Mouse (Mus musculus) bone marrow, adult 2 months (tissue): ENCODE data around the gene Mpst. TPM values are rescaled to one million over a fixed set of nuclear protein-coding genes. Genes with fewer than 3 reads are reported as not detected.
A peak's percentile ranks its signal among the peaks of the same experiment; 100 is the strongest.

ENCODE experiments used
- H3K27ac ChIP-seq: fragments of 200-500 bp; 2 replicates; pipeline ENCODE4 v1.5.1; 2012; ENCODE audit warnings: low read depth, mild to moderate bottlenecking, control low read depth, inconsistent platforms, low read length; ENCODE audit not compliant: control insufficient read depth, poor library complexity, insufficient read depth
- H3K4me1 ChIP-seq: fragments of 200-500 bp; 2 replicates; pipeline ENCODE4 v1.6.1; 2011; ENCODE audit warnings: low read length; ENCODE audit not compliant: control insufficient read depth, insufficient read depth
- H3K4me3 ChIP-seq: fragments of 200-500 bp; replicated peaks from 2 replicates; pipeline ENCODE3; 2011; ENCODE audit warnings: mild to moderate bottlenecking, low read depth, low read length, control low read depth; ENCODE audit not compliant: control insufficient read depth
- CTCF ChIP-seq: fragments of 200-500 bp; IDR thresholded peaks from 2 replicates; pipeline ENCODE4 v1.5.1; 2011; ENCODE audit warnings: low read length, control low read depth; ENCODE audit not compliant: control insufficient read depth, insufficient read depth
- POLR2A ChIP-seq: fragments of 200-500 bp; IDR thresholded peaks from 2 replicates; pipeline ENCODE4 v1.6.1; 2011; ENCODE audit warnings: low read depth, mild to moderate bottlenecking, control low read depth, low read length, borderline replicate concordance; ENCODE audit not compliant: control insufficient read depth
- WGBS: fragments of 180-500 bp; shearing (Covaris S2); methylation state at CpG from one replicate; pipeline ENCODE4 v1.1.7; 2018; 5-methylcytosine and 5-hydroxymethylcytosine counted together
- polyA plus RNA-seq: library from polyadenylated mRNA; stranded (reverse); fragments of >200 nt; gene quantifications from 2 replicates; pipeline ENCODE4 v1.2.4, GENCODE M21; 2011; ENCODE audit warnings: low replicate concordance; ENCODE audit not compliant: missing spikeins, insufficient read depth, insufficient read length

The Mpst gene
- polyA plus RNA-seq, result 49.5 and 50.1 TPM in 2 replicates

DNA sequence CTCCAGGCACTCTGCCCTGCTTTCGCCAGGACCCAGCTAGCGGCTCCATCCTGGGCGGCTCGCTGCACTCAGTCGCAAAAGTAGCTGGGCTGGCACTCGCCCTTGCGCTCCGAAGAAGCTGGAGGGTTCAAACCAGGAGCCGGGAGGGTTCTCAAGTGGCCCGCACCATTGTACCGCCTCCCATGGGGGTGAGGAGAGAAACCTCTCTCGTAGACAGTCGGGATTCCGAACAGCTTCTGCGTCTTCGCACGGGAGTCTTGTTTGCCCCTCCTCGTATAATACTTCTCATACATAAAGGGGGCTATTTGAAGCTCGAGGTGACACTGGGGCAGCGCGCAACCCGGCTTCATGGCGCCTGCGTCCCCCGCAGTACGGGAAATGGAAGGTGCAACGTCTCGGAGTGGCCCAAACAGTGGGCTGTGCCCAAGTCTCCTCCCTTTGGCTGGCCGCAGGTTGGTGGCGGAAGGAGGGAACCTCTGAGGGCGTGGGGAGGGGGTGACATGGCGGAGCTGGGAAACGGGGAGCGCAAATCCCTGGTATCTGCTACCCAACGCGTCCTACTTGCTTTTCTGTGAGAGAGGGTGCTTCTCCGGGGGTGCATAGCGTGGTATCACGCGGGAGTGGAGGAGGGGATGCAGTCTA lies at the start of gene Mpst:
TSS of gene Mpst (plus strand) at position 124 of the 642 bp plus-strand sequence.
- under 1% methylated on average over 40 of the region's 40 CpGs for WGBS
- Histone ChIP-seq H3K4me3 (peak within 1 kb of the TSS; percentile 91), H3K27ac (peak within 1 kb of the TSS; percentile 92), H3K4me1 (peaks cover 7% of the 10 kb centered on the region)
- TF ChIP-seq POLR2A (peak; percentile 91), CTCF (no peak)

DNA sequence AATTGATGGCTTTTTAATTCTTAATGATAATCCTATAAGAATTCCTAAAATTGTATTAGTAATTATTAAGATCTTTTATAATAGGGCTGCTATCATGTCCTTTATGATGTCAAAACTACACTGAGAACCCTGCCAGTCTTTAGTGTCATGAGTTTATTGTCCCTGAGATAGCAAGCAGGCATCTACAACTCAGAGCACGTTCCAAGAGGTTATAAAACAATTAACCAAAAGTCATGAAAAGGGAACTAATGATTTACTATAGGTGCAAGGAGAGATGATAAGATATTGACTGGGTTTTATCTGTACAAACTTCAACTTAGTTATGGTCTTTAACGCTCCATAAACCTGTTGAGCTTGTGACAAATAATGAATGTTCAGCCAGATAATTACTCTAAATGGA lies 40.3 kb upstream of the Mpst start:
- H3K27ac ChIP-seq, result no peak overlapping the region
- TF ChIP-seq CTCF (no peak), POLR2A (no peak)
- peaks cover 7% of the 10 kb centered on the region for H3K4me1 ChIP-seq
- 59% methylated on average over 2 of the region's 2 CpGs for WGBS
- H3K4me3 ChIP-seq, result no peak overlapping the region

DNA sequence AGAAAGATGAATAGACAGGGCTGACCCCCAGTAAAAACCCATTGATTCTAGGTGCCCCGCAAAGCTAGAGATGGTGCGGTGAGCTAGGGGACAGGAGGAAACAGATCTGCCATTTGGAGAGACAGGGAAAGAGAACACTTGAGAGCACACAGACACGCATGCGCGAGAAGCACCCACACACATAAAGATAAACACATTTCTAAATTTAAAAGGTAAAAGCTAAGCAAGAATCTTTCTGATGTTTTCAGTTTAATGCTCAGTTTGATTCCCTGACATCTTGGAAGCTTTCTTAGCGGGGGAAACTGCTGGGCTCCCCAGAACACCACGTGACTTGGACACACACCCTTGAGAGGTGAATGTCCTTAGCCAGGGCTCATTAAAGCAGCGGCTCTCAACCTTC lies 39.3 kb upstream of the Mpst start:
- 86% methylated on average over 8 of the region's 8 CpGs for WGBS
- Histone ChIP-seq H3K27ac (no peak overlapping the region), H3K4me1 (peaks cover 7% of the 10 kb centered on the region), H3K4me3 (no peak overlapping the region)
- TF ChIP-seq CTCF, result no peak
- TF ChIP-seq POLR2A, result no peak

DNA sequence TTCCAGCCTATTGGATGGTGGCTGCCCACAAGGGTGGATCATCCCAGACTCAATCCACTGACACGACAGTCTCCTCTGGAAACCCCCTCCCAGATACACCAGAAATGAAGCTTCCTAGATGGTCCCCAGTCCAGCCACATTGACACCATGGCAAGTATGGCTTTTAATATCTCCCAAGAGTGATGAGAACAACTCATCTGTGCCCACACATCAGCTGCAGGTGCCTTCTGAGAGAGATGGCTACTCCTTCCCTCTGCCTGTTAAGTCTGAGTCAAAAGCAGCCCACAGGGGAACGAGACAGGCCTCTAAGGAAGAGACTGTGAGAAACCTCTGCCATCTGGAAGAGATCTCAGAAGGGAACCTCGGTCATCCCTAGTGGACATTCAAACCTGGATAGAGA lies 38.4 kb upstream of the Mpst start:
- 32% methylated on average over 3 of the region's 3 CpGs for WGBS
- no peak for TF ChIP-seq CTCF
- no peak for TF ChIP-seq POLR2A
- H3K4me3 ChIP-seq, result no peak overlapping the region
- H3K27ac ChIP-seq, result peak overlapping the region; percentile 54; the same call in 1 of the 2 replicates
- peaks cover 7% of the 10 kb centered on the region for H3K4me1 ChIP-seq

DNA sequence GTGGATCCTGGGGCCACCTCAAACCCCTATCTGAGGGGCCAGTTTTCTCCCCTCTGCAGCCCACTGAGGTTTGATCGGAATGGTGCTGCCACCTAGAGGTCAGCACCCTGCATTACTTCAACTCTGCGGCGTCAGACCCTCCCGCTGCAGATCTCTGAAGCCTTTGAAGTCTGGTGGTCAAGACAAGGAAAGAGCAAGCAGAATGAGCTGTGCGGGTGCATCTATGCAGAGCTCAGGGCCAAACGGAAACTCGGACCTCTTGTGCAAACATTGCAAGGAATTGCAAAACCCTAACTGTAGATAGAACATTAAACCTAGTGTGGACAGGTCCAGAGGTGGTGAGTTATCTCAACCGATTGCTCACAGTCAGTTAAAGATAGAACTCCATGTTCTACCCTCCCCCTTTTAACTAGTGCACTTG lies 37.3 kb upstream of the Mpst start:
- peak overlapping the region; percentile 71 for H3K27ac ChIP-seq
- H3K4me1 ChIP-seq, result peaks cover 7% of the 10 kb centered on the region
- no peak for TF ChIP-seq POLR2A
- TF ChIP-seq CTCF, result peak; percentile 83
- H3K4me3 ChIP-seq, result no peak overlapping the region
- WGBS, result 3% methylated on average over 8 of the region's 8 CpGs

DNA sequence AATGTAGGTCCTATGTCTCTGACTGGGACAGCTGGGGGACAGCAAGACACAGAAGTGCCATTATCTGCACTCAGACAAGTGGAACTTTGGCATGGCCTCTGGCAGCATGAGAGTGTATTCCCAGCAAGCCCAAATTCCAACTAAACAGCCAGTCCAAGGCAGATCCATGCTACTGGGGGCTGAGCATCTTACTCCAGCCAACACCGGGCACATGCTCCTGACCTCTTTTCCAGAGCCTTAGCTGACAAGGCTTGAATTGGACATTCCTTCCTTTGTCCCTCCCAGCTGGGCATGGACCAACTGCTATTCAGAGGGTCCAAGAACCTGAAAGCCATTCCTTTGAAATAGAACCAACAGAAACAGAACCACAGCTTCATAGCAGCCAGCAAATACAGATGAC lies 36.6 kb upstream of the Mpst start:
- 83% methylated on average over 1 of the region's 1 CpGs for WGBS
- no peak overlapping the region for H3K4me3 ChIP-seq
- H3K27ac ChIP-seq, result peak overlapping the region; percentile 30; the same call in 1 of the 2 replicates
- peaks cover 7% of the 10 kb centered on the region for H3K4me1 ChIP-seq
- no peak for TF ChIP-seq CTCF
- no peak for TF ChIP-seq POLR2A

DNA sequence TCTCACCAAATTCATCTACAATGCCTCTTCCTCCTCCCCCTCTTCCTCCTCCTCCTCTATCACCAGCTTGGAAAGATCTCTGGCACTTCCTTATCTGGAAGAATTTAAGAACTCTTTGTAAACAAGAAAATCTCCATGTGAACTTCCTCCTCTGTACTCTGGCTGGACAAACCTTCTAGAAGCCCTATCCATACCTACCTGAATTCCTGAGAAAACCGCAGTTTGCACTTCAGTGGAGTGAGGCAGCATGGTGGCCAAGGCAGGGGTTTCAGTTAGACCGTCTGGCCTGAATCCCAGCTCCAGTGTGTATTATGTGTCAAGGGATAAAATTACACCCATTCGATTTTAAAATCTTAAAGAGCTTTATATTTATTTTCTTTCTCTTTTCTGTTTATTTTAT lies 33.4 kb upstream of the Mpst start:
- H3K4me3 ChIP-seq, result no peak overlapping the region
- no peak for TF ChIP-seq CTCF
- no peak for TF ChIP-seq POLR2A
- no peak overlapping the region for H3K27ac ChIP-seq
- WGBS, result 63% methylated on average over 3 of the region's 3 CpGs
- H3K4me1 ChIP-seq, result peaks cover 7% of the 10 kb centered on the region

DNA sequence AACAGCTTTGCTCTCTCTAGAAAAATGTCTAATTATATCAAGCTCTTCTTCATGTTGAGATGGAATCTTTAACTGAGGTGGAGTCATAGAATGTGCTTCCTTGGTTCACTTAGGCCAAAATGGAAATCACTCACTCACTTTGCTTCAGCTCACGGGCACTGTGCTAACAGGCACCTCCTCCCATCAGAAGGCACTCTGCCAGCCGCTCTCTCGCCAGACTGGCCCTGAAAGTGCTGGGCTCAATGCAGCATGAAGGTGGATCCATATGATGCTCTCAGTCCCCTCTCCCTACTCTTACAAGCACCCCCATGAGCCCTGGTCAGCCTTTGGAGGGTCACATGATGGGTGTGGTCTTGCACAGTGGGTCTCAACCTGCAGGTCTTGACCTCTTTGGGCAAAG lies 32.0 kb upstream of the Mpst start:
- no peak overlapping the region for H3K4me3 ChIP-seq
- WGBS, result 68% methylated on average over 3 of the region's 3 CpGs
- TF ChIP-seq POLR2A (no peak), CTCF (no peak)
- H3K4me1 ChIP-seq, result peaks cover 6% of the 10 kb centered on the region
- no peak overlapping the region for H3K27ac ChIP-seq
